ENCODE assay signal across 12 mouse cellular contexts in genomic region chr10:85221771-85222050, GRCm38 (mm10). TPM values are rescaled to one million over a fixed set of nuclear protein-coding genes. Genes with fewer than 3 reads are reported as not detected.
DNase-seq lines count a peak whose midpoint lies in the region; ATAC-seq lines count a peak whose summit lies in the region.
"Had no signal": no experiment of that assay in that cellular context is flagged by ENCODE, and none has a peak within 500 bp of the region (broad histone marks: within the 10 kb centered on the region; RNA-seq: fewer than 3 reads in every experiment).

No protein-coding gene starts in this region.

- H3K4me2 ChIP-seq in hindbrain, embryonic 14.5 days (replicated peaks), result no peak overlapping the region
- H3K4me2 ChIP-seq in hindbrain, embryonic 12.5 days (replicated peaks), result no peak overlapping the region
- no peak overlapping the region for H3K4me2 ChIP-seq in midbrain, embryonic 16.5 days (ENCODE audit: low read length)
- no peak overlapping the region for H3K4me2 ChIP-seq in midbrain, embryonic 11.5 days
- H3K4me2 ChIP-seq in embryonic facial prominence, embryonic 13.5 days, result peak overlapping the region; percentile 48

- H3K4me3 ChIP-seq in hindbrain, embryonic 14.5 days (replicated peaks; ENCODE audit: low read length), result no peak overlapping the region
- H3K4me3 ChIP-seq in hindbrain, embryonic 12.5 days, result no peak overlapping the region
- no peak overlapping the region for H3K4me3 ChIP-seq in midbrain, embryonic 16.5 days (ENCODE audit: low read depth, low read length)
- no peak overlapping the region for H3K4me3 ChIP-seq in midbrain, embryonic 11.5 days (ENCODE audit: low read depth, low read length)
- no peak overlapping the region for H3K4me3 ChIP-seq in embryonic facial prominence, embryonic 13.5 days
- H3K4me3 ChIP-seq: heart, adult 2 months had no signal

- 82% methylated on average over 6 of the region's 6 CpGs for WGBS in hindbrain, embryonic 14.5 days
- WGBS in hindbrain, embryonic 12.5 days, result 86% methylated on average over 6 of the region's 6 CpGs
- 84% methylated on average over 6 of the region's 6 CpGs for WGBS in midbrain, embryonic 16.5 days
- WGBS in midbrain, embryonic 11.5 days, result 84% methylated on average over 6 of the region's 6 CpGs
- 84% methylated on average over 6 of the region's 6 CpGs for WGBS in embryonic facial prominence, embryonic 13.5 days

- DNase-seq in hindbrain, embryonic 14.5 days (ENCODE audit: low spot score), result no peak
- no peak for DNase-seq in midbrain, embryonic 11.5 days (ENCODE audit: low spot score, missing footprints)
- DNase-seq in right cerebral cortex, postnatal 25 days, result peak; percentile 29
- no peak for DNase-seq in spleen, adult 12 weeks (ENCODE audit: low spot score)
- DNase-seq: adrenal gland, postnatal 36 days; heart, adult 2 months; heart, postnatal 4 days; liver, postnatal 0 days; thymus, postnatal 25 days had no signal

- no peak for ATAC-seq in hindbrain, embryonic 14.5 days (ENCODE audit: low FRiP score)
- no peak for ATAC-seq in hindbrain, embryonic 12.5 days (ENCODE audit: low FRiP score)
- ATAC-seq in midbrain, embryonic 16.5 days, result 0 out of 2 replicates have a peak, but pooled peaks have one; percentile 45
- no peak for ATAC-seq in midbrain, embryonic 11.5 days (ENCODE audit: low FRiP score)
- no peak for ATAC-seq in embryonic facial prominence, embryonic 13.5 days (ENCODE audit: insufficient number of reproducible peaks, insufficient read depth, low FRiP score, low TSS enrichment, low read depth)
- ATAC-seq: liver, postnatal 0 days had no signal

- H3K9ac ChIP-seq in hindbrain, embryonic 14.5 days, result 0 out of 2 replicates have a peak overlapping the region, but pooled peaks have one; percentile 3
- no peak overlapping the region for H3K9ac ChIP-seq in hindbrain, embryonic 12.5 days
- 0 out of 2 replicates have a peak overlapping the region, but pooled peaks have one; percentile 45 for H3K9ac ChIP-seq in midbrain, embryonic 16.5 days (ENCODE audit: low read depth, low read length)
- no peak overlapping the region for H3K9ac ChIP-seq in midbrain, embryonic 11.5 days (ENCODE audit: low read length)
- no peak overlapping the region for H3K9ac ChIP-seq in embryonic facial prominence, embryonic 13.5 days
- H3K9ac ChIP-seq: liver, postnatal 0 days had no signal

- 0 out of 2 replicates have a peak, but pooled peaks cover 5% of the 10 kb centered on the region for H3K4me1 ChIP-seq in hindbrain, embryonic 14.5 days (replicated peaks; ENCODE audit: control insufficient read depth, insufficient read depth, low read length)
- peaks cover 2% of the 10 kb centered on the region; the same call in 1 of the 2 replicates for H3K4me1 ChIP-seq in hindbrain, embryonic 12.5 days
- peaks cover 7% of the 10 kb centered on the region for H3K4me1 ChIP-seq in midbrain, embryonic 16.5 days (ENCODE audit: control insufficient read depth, insufficient read depth, low read length)
- no peaks in the 10 kb centered on the region for H3K4me1 ChIP-seq in midbrain, embryonic 11.5 days (ENCODE audit: control insufficient read depth, insufficient read depth, low read length)
- no peaks in the 10 kb centered on the region; the same call in 1 of the 2 replicates for H3K4me1 ChIP-seq in embryonic facial prominence, embryonic 13.5 days

- H3K9me3 ChIP-seq in hindbrain, embryonic 14.5 days (ENCODE audit: control insufficient read depth, low read length), result no peaks in the 10 kb centered on the region
- H3K9me3 ChIP-seq in hindbrain, embryonic 12.5 days (replicated peaks), result no peaks in the 10 kb centered on the region
- H3K9me3 ChIP-seq in midbrain, embryonic 16.5 days (replicated peaks; ENCODE audit: control insufficient read depth, low read length, poor library complexity, severe bottlenecking), result no peaks in the 10 kb centered on the region
- H3K9me3 ChIP-seq in midbrain, embryonic 11.5 days (ENCODE audit: control insufficient read depth, low read length), result no peaks in the 10 kb centered on the region
- no peaks in the 10 kb centered on the region for H3K9me3 ChIP-seq in embryonic facial prominence, embryonic 13.5 days

- H3K36me3 ChIP-seq in hindbrain, embryonic 14.5 days (replicated peaks; ENCODE audit: control insufficient read depth, insufficient read depth), result no peaks in the 10 kb centered on the region
- no peaks in the 10 kb centered on the region for H3K36me3 ChIP-seq in hindbrain, embryonic 12.5 days
- H3K36me3 ChIP-seq in midbrain, embryonic 16.5 days (ENCODE audit: control insufficient read depth, insufficient read depth, low read length), result no peaks in the 10 kb centered on the region
- no peaks in the 10 kb centered on the region for H3K36me3 ChIP-seq in midbrain, embryonic 11.5 days (ENCODE audit: control insufficient read depth, insufficient read depth, low read length)
- no peaks in the 10 kb centered on the region for H3K36me3 ChIP-seq in embryonic facial prominence, embryonic 13.5 days

- H3K27ac ChIP-seq in hindbrain, embryonic 14.5 days, result peak overlapping the region; percentile 39; the same call in 1 of the 2 replicates
- H3K27ac ChIP-seq in hindbrain, embryonic 12.5 days, result no peak overlapping the region
- H3K27ac ChIP-seq in midbrain, embryonic 16.5 days (ENCODE audit: low read length), result 0 out of 2 replicates have a peak overlapping the region, but pooled peaks have one; percentile 43
- H3K27ac ChIP-seq in midbrain, embryonic 11.5 days (ENCODE audit: low read depth, low read length), result no peak overlapping the region
- H3K27ac ChIP-seq in embryonic facial prominence, embryonic 13.5 days, result no peak overlapping the region
- H3K27ac ChIP-seq: heart, adult 2 months had no signal

- peaks cover 5% of the 10 kb centered on the region; the same call in 1 of the 2 replicates for H3K27me3 ChIP-seq in hindbrain, embryonic 14.5 days (ENCODE audit: control insufficient read depth, insufficient read depth, low read length)
- 0 out of 2 replicates have a peak, but pooled peaks cover 3% of the 10 kb centered on the region for H3K27me3 ChIP-seq in hindbrain, embryonic 12.5 days
- no peaks in the 10 kb centered on the region for H3K27me3 ChIP-seq in midbrain, embryonic 16.5 days (ENCODE audit: control insufficient read depth, insufficient read depth, low read depth, low read length)
- no peaks in the 10 kb centered on the region for H3K27me3 ChIP-seq in midbrain, embryonic 11.5 days (ENCODE audit: control insufficient read depth, insufficient read depth, low read length)
- peaks cover 5% of the 10 kb centered on the region; the same call in 1 of the 2 replicates for H3K27me3 ChIP-seq in embryonic facial prominence, embryonic 13.5 days

RNA-seq across cellular contexts. Expression of gene Cry1, which starts 36.8 kb away (rescaled TPM):
- polyA plus RNA-seq in hindbrain, embryonic 14.5 days (2014; fragmentation: Nextera tagmentation; extraction: Ambion mirVana), result 32.9 and 40.1 TPM in 2 replicates
- polyA plus RNA-seq in hindbrain, embryonic 12.5 days (2016; fragmentation: Nextera tagmentation; extraction: Ambion mirVana), result 37.5 and 37.8 TPM in 2 replicates
- polyA plus RNA-seq in midbrain, embryonic 16.5 days (2015; fragmentation: Nextera tagmentation; extraction: Ambion mirVana), result 41.8 and 43.5 TPM in 2 replicates
- 33.1 and 38.5 TPM in 2 replicates for polyA plus RNA-seq in midbrain, embryonic 11.5 days (2014; fragmentation: Nextera tagmentation; extraction: Ambion mirVana)
- 33.9 and 34.5 TPM in 2 replicates for polyA plus RNA-seq in embryonic facial prominence, embryonic 13.5 days (2015; fragmentation: Nextera tagmentation; extraction: Ambion mirVana)

Comparison
In these comparisons a context has a peak if more than half of its experiments do, and no peak if none do; other contexts are left out.
1. H3K27ac ChIP-seq: peak in hindbrain, embryonic 14.5 days (single experiment) and midbrain, embryonic 16.5 days (single experiment); none in hindbrain, embryonic 12.5 days (single experiment), midbrain, embryonic 11.5 days (single experiment) and embryonic facial prominence, embryonic 13.5 days (single experiment).
2. H3K9ac ChIP-seq: peak in hindbrain, embryonic 14.5 days (single experiment) and midbrain, embryonic 16.5 days (single experiment); none in hindbrain, embryonic 12.5 days (single experiment), midbrain, embryonic 11.5 days (single experiment) and embryonic facial prominence, embryonic 13.5 days (single experiment).